Mouse (Mus musculus): ENCODE results near the gene Dhrs7c.

GRCm38 (mm10) chr11:67828360-67829059, 30.5 kb downstream of the Dhrs7c start:
- TF ChIP-seq ZNF384 (IDR thresholded peaks at IDR 0.05; ENCODE audit: low read depth, low read length) = no peak
- TF ChIP-seq ZC3H11A (IDR thresholded peaks at IDR 0.05; ENCODE audit: borderline replicate concordance, low read depth, low read length) = no peak
- TF ChIP-seq CHD2 (IDR thresholded peaks at IDR 0.05; ENCODE audit: low read depth, low read length) = no peak
- no peak for TF ChIP-seq MAFK (IDR thresholded peaks at IDR 0.05; ENCODE audit: insufficient read depth, low read depth, low read length)
